Comparison of ENCODE assay signal across 8 mouse cellular contexts in the genomic region with DNA sequence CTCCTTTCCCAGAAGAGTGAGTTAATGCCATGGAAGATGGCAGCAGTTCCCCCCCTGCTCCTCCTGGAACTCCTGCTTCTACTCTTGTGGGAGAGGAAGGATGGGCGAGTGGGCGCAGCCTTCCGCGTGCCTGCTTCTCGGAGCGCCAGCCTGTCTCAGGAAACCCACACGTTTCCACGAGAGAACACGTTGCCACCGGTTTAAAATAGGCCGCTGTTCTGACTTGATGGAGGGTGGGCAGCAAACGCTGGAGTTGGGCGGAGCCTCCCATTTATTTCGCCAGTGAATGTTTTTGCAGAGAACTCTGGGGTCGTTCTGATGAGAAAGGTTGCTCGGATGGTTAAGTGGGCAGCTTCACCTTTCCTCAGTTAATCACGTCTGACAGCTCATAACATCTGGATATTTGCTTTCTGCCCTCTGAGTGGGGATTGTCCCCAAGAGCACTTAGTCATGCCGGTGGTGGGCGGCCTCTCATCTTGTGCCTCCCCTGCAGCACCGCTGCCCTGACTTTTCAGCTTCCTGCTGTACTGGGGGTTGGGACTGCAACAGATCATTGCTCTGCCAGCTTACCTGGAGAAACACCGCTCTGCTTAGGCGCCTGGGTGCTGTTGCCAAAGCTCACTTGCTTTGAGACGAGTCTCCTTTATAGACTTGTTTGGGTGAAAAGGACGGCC. TPM values are rescaled to one million over a fixed set of nuclear protein-coding genes. Genes with fewer than 3 reads are reported as not detected.
DNase-seq lines count a peak whose midpoint lies in the region; ATAC-seq lines count a peak whose summit lies in the region.

No protein-coding gene starts in this region.

- no peaks in the 10 kb centered on the region for H3K4me1 ChIP-seq in heart, embryonic 16.5 days (ENCODE audit: control insufficient read depth, insufficient read depth, low read length)
- peaks cover 26% of the 10 kb centered on the region for H3K4me1 ChIP-seq in limb, embryonic 13.5 days
- H3K4me1 ChIP-seq in forebrain, embryonic 15.5 days = peaks cover 8% of the 10 kb centered on the region

- no peaks in the 10 kb centered on the region for H3K9me3 ChIP-seq in heart, embryonic 16.5 days (replicated peaks; ENCODE audit: control insufficient read depth, low read length)
- no peaks in the 10 kb centered on the region for H3K9me3 ChIP-seq in limb, embryonic 13.5 days
- no peaks in the 10 kb centered on the region for H3K9me3 ChIP-seq in forebrain, embryonic 15.5 days

- H3K27me3 ChIP-seq in heart, embryonic 16.5 days (ENCODE audit: control insufficient read depth, insufficient read depth, low read length) = no peaks in the 10 kb centered on the region
- no peaks in the 10 kb centered on the region for H3K27me3 ChIP-seq in limb, embryonic 13.5 days
- no peaks in the 10 kb centered on the region for H3K27me3 ChIP-seq in forebrain, embryonic 15.5 days

- no peak overlapping the region for H3K9ac ChIP-seq in heart, embryonic 16.5 days (ENCODE audit: low read length)
- H3K9ac ChIP-seq in limb, embryonic 13.5 days = no peak overlapping the region
- no peak overlapping the region for H3K9ac ChIP-seq in forebrain, embryonic 15.5 days (replicated peaks)

- 54% methylated on average over 24 of the region's 24 CpGs for WGBS in heart, embryonic 16.5 days
- 31% methylated on average over 24 of the region's 24 CpGs for WGBS in limb, embryonic 13.5 days
- 54% methylated on average over 24 of the region's 24 CpGs for WGBS in forebrain, embryonic 15.5 days

- DNase-seq in heart, postnatal 14 days = no peak
- DNase-seq in ES-CJ7 (ENCODE audit: low read depth, low spot score) = peak; percentile 25
- DNase-seq in urinary bladder, postnatal 25 days (ENCODE audit: low spot score) = no peak

- H3K4me2 ChIP-seq in heart, embryonic 16.5 days (ENCODE audit: low read depth, low read length) = peak overlapping the region; percentile 21; the same call in 1 of the 2 replicates
- H3K4me2 ChIP-seq in limb, embryonic 13.5 days (replicated peaks) = peak overlapping the region; percentile 45
- H3K4me2 ChIP-seq in forebrain, embryonic 15.5 days (replicated peaks) = no peak overlapping the region

- H3K27ac ChIP-seq in heart, embryonic 16.5 days (ENCODE audit: low read length) = no peak overlapping the region
- no peak overlapping the region for H3K27ac ChIP-seq in limb, embryonic 13.5 days
- no peak overlapping the region for H3K27ac ChIP-seq in forebrain, embryonic 15.5 days (replicated peaks)

- ATAC-seq in heart, embryonic 16.5 days (replicated peaks; ENCODE audit: extremely low read depth, insufficient read depth, low FRiP score) = no peak
- ATAC-seq in frontal cortex, adult (ENCODE audit: low TSS enrichment) = peak; percentile 89
- no peak for ATAC-seq in limb, embryonic 13.5 days (ENCODE audit: low FRiP score, low read depth)
- ATAC-seq in forebrain, embryonic 15.5 days (replicated peaks) = no peak
- ATAC-seq in erythroblast, adult 5-6 weeks (replicated peaks; ENCODE audit: low FRiP score, poor library complexity, severe bottlenecking) = no peak

- no peak overlapping the region for H3K4me3 ChIP-seq in heart, embryonic 16.5 days (ENCODE audit: low read length)
- peak overlapping the region; percentile 14; the same call in 1 of the 2 replicates for H3K4me3 ChIP-seq in limb, embryonic 13.5 days
- H3K4me3 ChIP-seq in forebrain, embryonic 15.5 days = no peak overlapping the region

- H3K36me3 ChIP-seq in heart, embryonic 16.5 days (ENCODE audit: control insufficient read depth, insufficient read depth) = no peaks in the 10 kb centered on the region
- H3K36me3 ChIP-seq in limb, embryonic 13.5 days = no peaks in the 10 kb centered on the region
- H3K36me3 ChIP-seq in forebrain, embryonic 15.5 days = no peaks in the 10 kb centered on the region

- intact Hi-C loops in heart, postnatal 14 days (cut with DNase I) = no loop called here

RNA-seq across cellular contexts. Expression of gene Slit3, which starts 57.3 kb away (rescaled TPM):
- polyA plus RNA-seq in heart, embryonic 16.5 days (2015; fragmentation: Nextera tagmentation; extraction: Ambion mirVana) = 7.8 and 10.8 TPM in 2 replicates
- 10 to 100 TPM; 12.4 to 15.7 TPM for total RNA-seq in heart, postnatal 14 days (2021)
- 20.9 and 21.9 TPM in 2 replicates for polyA plus RNA-seq in limb, embryonic 13.5 days (2015; fragmentation: Nextera tagmentation; extraction: Ambion mirVana)
- 5.9 and 6.4 TPM in 2 replicates for polyA plus RNA-seq in forebrain, embryonic 15.5 days (2015; fragmentation: Nextera tagmentation; extraction: Ambion mirVana)
- not detected in 2 replicates for total RNA-seq in erythroblast, adult 5-6 weeks (2015; ENCODE audit: low replicate concordance)
- 0.14 TPM in 1 of 2 replicates, not detected in the other for total RNA-seq in erythroblast, adult 5-6 weeks (2017; ENCODE audit: low replicate concordance)
